Mouse (Mus musculus): Measurements from ENCODE around the gene Sergef.

DNA sequence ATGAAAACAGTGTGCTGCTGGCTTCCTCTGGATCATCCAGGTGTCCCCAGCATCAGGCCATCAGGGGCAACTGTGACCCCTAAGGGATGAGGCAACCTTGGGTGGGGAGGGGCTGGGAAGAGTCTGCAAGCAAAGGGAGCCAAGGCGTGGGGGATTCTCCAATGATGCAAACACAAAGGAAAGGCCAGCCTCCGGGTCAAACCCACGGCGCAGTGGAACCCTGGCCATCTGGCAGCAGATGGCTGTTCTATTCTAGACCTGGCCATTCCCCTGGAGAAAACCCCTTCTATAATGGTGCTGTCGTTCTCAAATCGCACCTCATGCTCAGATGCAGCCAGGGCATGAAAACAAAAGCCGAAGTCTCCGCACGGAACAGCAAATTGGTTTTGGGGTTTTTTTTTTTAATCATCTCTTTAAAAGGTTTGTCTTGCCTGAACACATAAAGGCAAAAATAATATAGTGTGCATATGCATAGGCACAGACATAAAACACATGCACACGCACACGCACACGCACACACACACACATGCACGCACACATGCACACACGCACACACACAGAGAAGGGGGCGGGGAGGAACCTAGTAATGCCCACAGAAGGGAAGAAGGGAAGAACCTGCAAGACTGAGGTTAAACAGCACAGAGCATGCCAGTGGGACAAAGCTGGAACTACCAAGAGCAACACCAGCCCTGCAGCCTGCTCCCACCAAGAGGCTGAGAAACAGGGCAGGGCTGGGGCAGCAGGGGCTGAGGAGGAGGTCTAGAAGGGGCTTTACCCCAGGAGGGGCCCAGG is 66.6 kb downstream of the Sergef start:
- TF ChIP-seq CTCF (IDR thresholded peaks at IDR 0.05; ENCODE audit: low read depth) (no peak), EP300 (IDR thresholded peaks at IDR 0.05; ENCODE audit: low read depth) (no peak)
